Mouse (Mus musculus) large intestine, adult 2 months (tissue): Measurements from ENCODE around the gene Elmod3. TPM values are rescaled to one million over a fixed set of nuclear protein-coding genes. Genes with fewer than 3 reads are reported as not detected.
A peak's percentile ranks its signal among the peaks of the same experiment; 100 is the strongest.

Experiments
- DNase-seq: peaks from one replicate; pipeline ENCODE4 v3.0.0-alpha.2; 2012; ENCODE audit warnings: low read depth, low spot score
- WGBS: fragments of 180-500 bp; shearing (Covaris S2); methylation state at CpG from one replicate; pipeline ENCODE4 v1.1.7; 2018; 5-methylcytosine and 5-hydroxymethylcytosine counted together
- polyA plus RNA-seq: library from polyadenylated mRNA; depleted of rRNA; stranded (reverse); fragments of >200 nt; gene quantifications from 2 replicates; pipeline ENCODE4 v1.2.3, GENCODE M21; 2012

Elmod3 gene
- polyA plus RNA-seq, 1 experiment: 18.3 TPM

DNA sequence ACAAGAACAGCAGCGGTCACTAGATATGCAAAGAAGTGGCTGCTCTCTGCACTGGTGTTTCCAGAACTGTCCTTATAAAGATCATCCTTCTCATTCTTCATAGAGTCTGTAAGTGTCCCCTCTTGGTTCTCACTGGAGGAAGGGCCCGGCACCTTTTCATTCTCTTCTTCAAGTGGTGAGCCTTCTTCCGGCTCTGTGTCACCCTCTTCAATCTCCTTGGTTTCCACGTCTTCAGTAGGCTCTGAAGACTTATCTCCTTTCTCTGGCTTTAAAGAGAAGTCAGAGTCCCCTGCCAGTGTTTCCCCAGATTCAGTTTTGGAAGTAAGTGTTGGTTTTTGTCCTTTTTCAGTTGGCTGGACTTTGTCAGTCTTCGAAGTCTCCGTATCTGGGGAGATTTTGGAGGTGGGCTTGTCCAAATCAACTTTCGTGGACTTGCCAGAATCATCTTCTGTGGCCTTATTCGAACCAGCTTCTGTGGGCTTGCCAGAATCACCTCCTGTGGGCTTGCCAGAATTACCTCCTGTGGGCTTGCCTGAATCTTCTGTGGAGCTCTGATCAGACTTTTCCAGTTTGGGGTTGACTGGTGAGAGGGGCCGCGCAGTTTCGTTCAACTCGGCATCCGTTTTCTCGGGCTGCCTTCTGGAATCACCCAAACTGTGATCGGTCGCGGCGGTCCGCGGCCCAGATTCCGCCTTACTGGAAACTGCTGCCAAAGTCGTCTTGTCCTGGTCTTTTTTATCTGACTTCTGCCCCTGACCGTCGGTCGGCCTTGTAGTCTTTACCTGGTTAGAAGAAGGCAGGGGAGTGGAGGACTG, 17.6 kb upstream of the Elmod3 start:
- WGBS: 8% methylated on average over 25 of the region's 25 CpGs
- no peak for DNase-seq

DNA sequence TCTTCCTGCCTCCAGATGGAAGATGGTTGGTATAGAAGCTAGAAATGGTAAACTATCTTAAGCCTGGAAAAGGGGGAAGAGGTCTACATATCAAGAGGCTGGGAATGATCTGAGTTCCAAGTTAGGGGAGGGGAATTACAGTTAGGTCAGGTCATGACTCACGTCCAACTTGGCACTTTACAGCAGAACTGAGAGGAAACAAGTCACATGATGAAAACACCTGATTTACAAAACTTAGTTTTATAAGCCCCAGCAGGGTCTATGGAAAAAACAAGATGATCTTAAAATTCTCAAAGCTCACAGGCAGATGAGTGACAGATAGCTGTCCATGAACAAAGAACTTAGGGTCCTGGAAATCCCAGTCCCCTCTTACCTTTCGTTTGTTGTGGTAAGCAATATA, 16.9 kb upstream of the Elmod3 start:
- 14% methylated on average over 2 of the region's 2 CpGs for WGBS
- no peak for DNase-seq

DNA sequence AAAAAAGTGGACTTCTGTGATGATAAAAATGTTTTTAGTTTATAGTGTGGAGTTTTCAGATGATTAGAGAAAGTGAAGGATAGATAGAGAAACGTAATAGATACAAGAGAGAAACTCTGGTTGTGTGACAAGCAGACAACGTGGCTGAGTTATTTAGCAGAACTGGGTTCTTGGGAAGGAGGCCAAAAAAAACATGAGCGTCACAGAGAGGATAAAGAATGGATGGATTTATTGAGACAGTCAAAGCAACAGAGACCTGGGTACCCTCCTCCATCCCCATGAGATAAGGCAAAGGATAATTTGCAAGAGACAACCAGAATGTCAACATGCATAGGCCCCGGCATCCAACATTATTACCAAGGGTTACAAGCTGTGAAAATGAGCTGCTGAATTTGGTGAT, 12.0 kb upstream of the Elmod3 start:
- no peak for DNase-seq
- 20% methylated on average over 4 of the region's 4 CpGs for WGBS

- DNase-seq: no peak
- WGBS: 35% methylated on average over 4 of the region's 4 CpGs
Measured at GRCm38 (mm10) chr6:72608662-72609184, 10.5 kb upstream of the Elmod3 start.

GRCm38 (mm10) chr6:72607676-72608075, 9.5 kb upstream of the Elmod3 start:
- 29% methylated on average over 5 of the region's 5 CpGs for WGBS
- DNase-seq: no peak

DNA sequence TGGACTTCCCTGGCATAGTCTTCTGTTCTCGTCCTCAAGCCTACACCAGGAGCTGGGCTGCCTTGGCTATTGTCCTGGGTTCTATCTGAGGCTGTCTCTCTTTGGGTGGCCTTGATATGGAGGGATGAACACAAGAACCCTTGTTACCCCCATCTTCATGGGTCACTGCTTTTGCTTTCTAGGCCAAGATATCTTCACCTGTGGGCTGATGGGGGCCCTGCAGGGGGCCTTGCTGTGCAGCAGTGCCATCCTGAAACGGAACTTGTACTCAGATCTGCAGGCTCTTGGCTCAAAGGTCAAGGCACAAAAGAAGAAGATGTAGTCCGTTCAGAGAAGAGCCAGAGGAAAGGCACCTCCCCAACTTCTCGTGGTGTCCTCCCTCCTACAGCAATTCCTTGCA, 8.8 kb upstream of the Elmod3 start:
- WGBS: 63% methylated on average over 4 of the region's 4 CpGs
- DNase-seq: no peak

DNA sequence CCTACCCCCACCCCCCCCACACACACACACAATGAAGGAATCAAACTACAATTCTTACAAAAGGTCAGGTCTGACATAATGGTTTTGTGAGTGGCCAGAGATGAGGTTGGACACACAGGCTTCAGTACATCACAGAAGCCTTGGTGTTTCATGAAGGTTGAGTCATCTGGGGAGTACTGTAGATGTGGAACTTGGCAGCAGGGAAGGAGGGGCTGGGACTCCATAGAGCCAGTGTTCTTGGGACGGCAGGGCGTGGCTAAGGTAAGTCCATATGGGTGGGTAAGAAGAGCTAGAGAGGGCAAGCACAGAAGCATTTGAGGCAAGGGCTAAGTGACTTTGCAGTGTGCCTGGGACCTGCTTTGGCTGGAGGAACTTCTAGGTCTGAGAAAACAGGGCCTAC, 5.9 kb upstream of the Elmod3 start:
- no peak for DNase-seq
- WGBS: 39% methylated on average over 2 of the region's 2 CpGs

- 3% methylated on average over 1 of the region's 1 CpGs for WGBS
- DNase-seq: no peak
Measured at GRCm38 (mm10) chr6:72601732-72602131, 3.5 kb upstream of the Elmod3 start.

- no peak for DNase-seq
- 91% methylated on average over 12 of the region's 12 CpGs for WGBS
Measured at GRCm38 (mm10) chr6:72600771-72601170, 2.6 kb upstream of the Elmod3 start.

GRCm38 (mm10) chr6:72600216-72600615, 2.0 kb upstream of the Elmod3 start:
- no peak for DNase-seq
- 81% methylated on average over 6 of the region's 6 CpGs for WGBS

- WGBS: 16% methylated on average over 12 of the region's 12 CpGs
- DNase-seq: no peak
Measured at GRCm38 (mm10) chr6:72598791-72599557, 761 bp upstream of the Elmod3 start.

- no peak for DNase-seq
- 20% methylated on average over 13 of the region's 13 CpGs for WGBS
Measured at GRCm38 (mm10) chr6:72597083-72597874, 934 bp downstream of the Elmod3 start.

- 69% methylated on average over 5 of the region's 5 CpGs for WGBS
- no peak for DNase-seq
Measured at GRCm38 (mm10) chr6:72593914-72594313, 4.3 kb downstream of the Elmod3 start.

DNA sequence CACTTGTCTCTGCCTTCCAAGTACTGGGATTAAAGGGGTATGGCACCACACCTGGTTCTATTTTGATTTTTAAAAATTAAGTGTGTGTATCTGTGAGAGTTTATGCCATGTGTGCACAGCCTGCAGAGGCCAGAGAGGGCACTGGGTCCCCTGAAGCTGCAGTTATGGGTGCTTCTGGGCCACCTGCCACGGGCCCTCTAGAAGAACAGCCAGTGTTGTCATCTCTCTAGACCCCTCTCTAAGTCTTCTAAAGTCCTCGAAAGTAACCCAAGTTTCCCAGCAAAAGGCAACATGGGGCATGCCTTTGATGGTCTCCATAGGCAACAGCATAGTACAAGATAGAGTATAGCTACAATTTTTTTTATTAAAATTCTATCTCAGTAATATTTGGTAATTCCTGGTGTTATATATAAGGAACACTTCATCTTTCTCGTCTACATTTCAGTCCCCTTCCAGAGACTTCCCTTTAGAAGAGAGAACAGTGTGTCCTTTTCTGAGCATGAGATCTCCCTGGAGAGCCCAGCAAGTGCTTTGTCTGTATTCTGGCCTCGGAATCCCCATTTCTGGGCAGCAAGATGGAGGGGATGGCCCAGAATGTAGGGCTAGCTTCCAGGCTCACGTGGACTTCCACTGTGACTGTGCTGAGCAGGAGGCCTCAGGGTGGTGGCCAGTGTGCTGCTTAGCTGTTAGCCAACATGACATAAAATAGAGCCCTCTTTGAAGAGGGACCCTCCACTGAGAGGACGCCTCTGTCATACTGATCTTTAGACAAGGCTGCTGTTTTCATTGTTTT, 5.0 kb downstream of the Elmod3 start:
- DNase-seq: no peak
- WGBS: 83% methylated on average over 6 of the region's 6 CpGs

DNA sequence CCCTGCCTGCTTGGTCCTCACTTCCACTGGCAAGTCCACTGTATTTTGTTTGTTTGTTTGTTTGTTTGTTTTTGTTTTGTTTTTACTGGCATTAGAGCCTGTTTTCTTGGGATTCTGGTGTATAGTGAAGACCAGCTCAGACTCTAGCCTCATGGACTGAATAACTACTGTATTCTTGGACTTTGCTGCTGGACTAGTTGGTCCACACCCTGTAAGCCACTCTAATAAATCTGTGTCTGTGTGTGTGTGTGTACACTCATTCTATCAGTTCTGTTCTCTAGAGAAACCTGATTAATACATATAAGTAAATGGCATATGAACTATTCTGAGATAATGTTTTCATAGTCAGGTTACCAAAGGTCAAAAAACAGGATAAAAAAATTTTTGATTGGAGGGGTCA, 8.1 kb downstream of the Elmod3 start:
- no peak for DNase-seq

DNA sequence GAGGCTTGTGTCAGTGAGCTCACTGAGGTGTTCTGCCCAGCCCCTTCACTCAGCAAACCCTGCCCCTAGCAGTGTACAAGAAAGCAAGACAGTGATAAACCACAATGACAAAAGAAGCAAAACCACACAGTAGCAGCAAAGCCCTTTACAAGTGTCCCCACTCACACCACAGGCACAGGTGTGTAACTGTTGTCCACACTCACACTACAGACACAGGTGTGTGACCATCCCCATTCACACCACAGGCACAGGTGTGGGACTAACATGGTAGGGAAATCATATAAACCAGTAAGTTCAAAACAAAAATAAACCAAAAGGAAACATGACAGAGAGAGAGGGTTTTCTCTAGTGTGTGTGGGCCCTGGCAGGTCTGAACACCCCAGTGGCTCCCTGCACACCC, 9.9 kb downstream of the Elmod3 start:
- no peak for DNase-seq

GRCm38 (mm10) chr6:72586701-72587100, 11.5 kb downstream of the Elmod3 start:
- DNase-seq: no peak
- WGBS: 68% methylated on average over 3 of the region's 3 CpGs

DNA sequence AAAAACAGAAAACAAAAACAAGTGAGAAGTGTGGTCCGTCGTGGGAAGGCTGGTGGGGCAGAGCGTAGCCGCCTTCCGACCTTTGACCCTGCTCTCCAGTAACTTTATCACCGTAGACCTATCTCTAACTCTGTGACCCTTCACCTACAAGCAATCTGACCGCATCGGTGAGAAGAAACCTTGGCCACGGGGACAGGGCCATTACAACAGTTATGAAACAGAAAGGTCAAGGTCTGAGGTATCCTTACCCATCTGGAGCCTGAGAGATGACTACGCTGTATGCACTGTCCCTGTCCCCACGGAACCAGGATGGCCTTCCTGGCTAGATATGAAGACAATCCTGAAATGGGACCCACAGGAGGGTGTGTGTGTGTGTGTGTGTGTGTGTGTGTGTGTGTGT, 14.1 kb downstream of the Elmod3 start:
- 41% methylated on average over 11 of the region's 11 CpGs for WGBS
- peak; percentile 75 for DNase-seq

DNA sequence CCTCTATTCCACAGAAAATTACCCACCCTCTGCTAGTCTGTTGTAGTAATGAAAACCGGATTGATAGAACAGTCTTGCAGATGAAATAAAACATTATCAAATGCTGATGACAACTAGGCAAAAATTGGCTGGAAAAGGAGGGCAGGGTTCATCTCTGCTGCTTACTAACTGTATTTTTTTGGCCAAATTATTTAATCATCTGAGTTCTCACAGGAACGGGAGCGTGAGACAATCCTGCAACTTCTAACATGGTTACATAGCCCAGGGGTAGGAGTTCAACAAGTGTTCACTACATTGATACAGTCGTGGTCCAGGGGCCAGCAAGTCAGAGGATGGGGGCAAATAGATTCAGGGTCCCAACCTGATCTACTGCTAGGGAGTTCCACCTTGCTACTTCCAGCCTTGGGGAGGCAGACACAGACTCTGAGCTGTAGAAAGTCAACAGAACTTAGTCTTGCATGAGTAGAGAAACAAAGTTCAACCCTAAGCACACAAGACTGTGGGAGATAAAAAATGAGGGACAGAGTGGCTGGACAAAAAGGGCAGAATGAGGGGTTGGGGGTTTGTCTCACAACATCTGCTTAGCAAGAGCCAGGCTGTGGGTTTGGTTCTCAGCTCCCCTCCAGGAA, 14.9 kb downstream of the Elmod3 start:
- WGBS: 90% methylated on average over 4 of the region's 4 CpGs
- DNase-seq: no peak
